Mouse (Mus musculus) liver, embryonic 12.5 days (tissue): ENCODE results near the gene Tjp3. TPM values are rescaled to one million over a fixed set of nuclear protein-coding genes. Genes with fewer than 3 reads are reported as not detected.
"Not testable (repeated sequence)": the region's sequence is repeated elsewhere in the genome, so short reads cannot be mapped to it uniquely, and the experiment has no call there.

Source experiments
- ATAC-seq: fragments of 200-750 bp; cut with Nextera tagmentation; 2 replicates; pipeline ENCODE4 v1.8.0; 2017; ENCODE audit warnings: moderate number of reproducible peaks, mild to moderate bottlenecking, moderate library complexity
- H3K27ac ChIP-seq: fragments of 300-500 bp; sonication (generic); 2 replicates; pipeline ENCODE4 v1.5.1; 2016; ENCODE audit warnings: mild to moderate bottlenecking
- H3K27me3 ChIP-seq: fragments of 300-500 bp; sonication (generic); replicated peaks from 2 replicates; pipeline ENCODE4 v1.6.1; 2016; ENCODE audit warnings: mild to moderate bottlenecking, moderate library complexity
- H3K36me3 ChIP-seq: fragments of 300-500 bp; sonication (generic); 2 replicates; pipeline ENCODE4 v1.6.1; 2016; ENCODE audit warnings: mild to moderate bottlenecking, moderate library complexity
- H3K4me1 ChIP-seq: fragments of 300-500 bp; sonication (generic); 2 replicates; pipeline ENCODE4 v1.6.1; 2016
- H3K4me2 ChIP-seq: fragments of 300-500 bp; sonication (generic); 2 replicates; pipeline ENCODE4 v1.6.1; 2016; ENCODE audit warnings: mild to moderate bottlenecking, moderate library complexity
- H3K4me3 ChIP-seq: fragments of 300-500 bp; sonication (generic); 2 replicates; pipeline ENCODE4 v1.5.1; 2016; ENCODE audit warnings: mild to moderate bottlenecking, moderate library complexity
- H3K9ac ChIP-seq: fragments of 300-500 bp; sonication (generic); 2 replicates; pipeline ENCODE4 v1.6.1; 2016; ENCODE audit warnings: mild to moderate bottlenecking, moderate library complexity
- H3K9me3 ChIP-seq: fragments of 300-500 bp; sonication (generic); replicated peaks from 2 replicates; pipeline ENCODE4 v1.6.1; 2016; ENCODE audit warnings: mild to moderate bottlenecking, moderate library complexity
- WGBS: fragments of 180-500 bp; shearing (Covaris S2); methylation state at CpG from one replicate; pipeline ENCODE4 v1.1.7; 2016; ENCODE audit not compliant: insufficient replicate concordance; 5-methylcytosine and 5-hydroxymethylcytosine counted together
- polyA plus RNA-seq: library from polyadenylated mRNA; unstranded; fragments of >200 nt; fragmentation: Nextera tagmentation; extraction: Ambion mirVana; gene quantifications from 2 replicates; pipeline ENCODE4 v1.2.1, GENCODE M21; 2016

Tjp3 gene
- polyA plus RNA-seq, 1 experiment from 2014 or later: 1.1 TPM

DNA sequence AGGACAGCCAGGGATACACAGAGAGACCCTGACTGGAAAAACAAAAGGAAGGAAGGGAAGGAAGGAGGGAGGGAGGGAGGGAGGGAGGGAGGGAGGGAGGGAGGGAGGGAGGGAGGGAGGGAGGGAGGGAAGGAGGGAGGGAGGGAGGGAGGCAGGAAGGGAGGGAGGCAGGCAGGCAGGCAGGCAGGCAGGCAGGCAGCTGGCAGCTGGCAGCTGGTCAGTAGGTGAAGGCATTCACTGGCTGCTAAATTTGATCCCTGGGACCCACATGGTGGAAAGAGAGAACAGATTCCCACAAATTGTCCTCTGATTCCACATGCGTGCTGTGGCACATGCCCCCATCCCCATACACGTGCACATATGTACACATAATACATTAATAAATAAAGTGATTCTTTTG lies 52.8 kb downstream of the Tjp3 start:
- 58% methylated on average over 2 of the region's 2 CpGs for WGBS
- Histone ChIP-seq H3K27ac (no peak overlapping the region), H3K4me2 (no peak overlapping the region), H3K4me1 (peaks cover 11% of the 10 kb centered on the region; the same call in 1 of the 2 replicates), H3K9me3 (no peaks in the 10 kb centered on the region), H3K27me3 (peaks cover 92% of the 10 kb centered on the region), H3K4me3 (no peak overlapping the region), H3K9ac (no peak overlapping the region), H3K36me3 (no peaks in the 10 kb centered on the region)
- ATAC-seq: no peak

DNA sequence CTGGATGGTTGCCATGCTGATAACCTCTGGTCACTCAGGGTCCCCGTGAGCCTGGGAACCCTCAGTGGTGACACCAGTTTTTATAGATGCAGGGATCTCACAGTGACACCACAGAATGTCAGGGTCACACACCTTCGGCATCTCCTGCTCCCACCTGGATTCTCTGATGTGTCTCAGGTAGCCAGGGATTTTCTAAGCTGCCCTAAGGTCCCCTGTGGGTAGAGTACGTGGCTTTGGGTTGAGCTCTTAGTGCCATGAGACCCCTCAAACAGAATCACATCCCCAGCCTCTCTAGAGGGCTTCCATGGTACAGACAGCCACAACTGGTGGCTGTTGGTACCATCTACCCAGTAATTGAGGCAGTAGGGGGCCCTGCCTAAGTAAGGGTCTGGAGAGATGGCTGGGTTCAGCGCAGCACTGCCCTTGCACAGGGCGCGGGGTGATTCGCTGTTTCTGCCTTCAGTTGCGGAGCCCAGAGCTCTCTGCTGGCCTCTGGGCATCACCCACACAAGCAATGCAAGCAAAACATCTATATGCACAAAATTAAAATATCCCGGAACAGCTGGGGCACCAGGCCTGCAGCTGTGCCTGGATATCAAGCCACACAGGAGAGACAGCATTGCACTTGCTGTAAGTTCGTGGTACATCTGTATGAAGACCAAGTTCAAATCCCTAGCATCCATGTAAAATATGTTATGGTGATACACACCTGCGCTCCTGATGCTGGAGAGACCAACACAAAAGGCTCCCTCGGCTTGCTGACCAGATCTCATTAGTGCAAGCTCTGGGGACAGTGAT lies 54.7 kb downstream of the Tjp3 start:
- no peaks in the 10 kb centered on the region for H3K9me3 ChIP-seq
- ATAC-seq: no peak
- H3K27me3 ChIP-seq: peaks cover 84% of the 10 kb centered on the region
- peaks cover 24% of the 10 kb centered on the region for H3K4me1 ChIP-seq
- H3K27ac ChIP-seq: no peak overlapping the region
- H3K4me2 ChIP-seq: no peak overlapping the region
- no peak overlapping the region for H3K4me3 ChIP-seq
- WGBS: 70% methylated on average over 12 of the region's 12 CpGs
- H3K9ac ChIP-seq: no peak overlapping the region
- no peaks in the 10 kb centered on the region for H3K36me3 ChIP-seq

DNA sequence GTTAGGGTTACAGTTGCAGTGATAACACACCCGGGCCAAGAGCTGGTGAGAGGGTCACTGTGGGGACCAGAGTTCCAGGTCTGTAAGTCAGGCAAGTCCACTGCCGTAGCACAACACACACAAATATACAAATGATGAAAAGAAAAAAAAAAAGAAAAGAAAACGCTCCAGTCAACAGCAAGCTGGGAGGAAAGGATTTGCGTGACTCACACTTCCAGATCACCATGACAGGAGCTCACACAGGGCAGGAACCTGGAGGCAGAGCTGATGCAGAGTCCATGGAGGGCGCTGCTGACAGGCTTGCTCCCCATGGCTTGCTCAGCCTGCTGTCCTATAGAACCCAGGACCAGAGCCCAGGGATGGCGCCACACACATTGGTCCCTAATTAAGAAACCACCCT lies 57.2 kb downstream of the Tjp3 start:
- H3K36me3 ChIP-seq: no peaks in the 10 kb centered on the region
- peaks cover 24% of the 10 kb centered on the region for H3K4me1 ChIP-seq
- no peak for ATAC-seq
- no peak overlapping the region for H3K4me3 ChIP-seq
- no peak overlapping the region for H3K9ac ChIP-seq
- H3K4me2 ChIP-seq: no peak overlapping the region
- no peak overlapping the region; the same call in 1 of the 2 replicates for H3K27ac ChIP-seq
- 62% methylated on average over 6 of the region's 6 CpGs for WGBS
- H3K9me3 ChIP-seq: no peaks in the 10 kb centered on the region
- H3K27me3 ChIP-seq: peaks cover 84% of the 10 kb centered on the region

DNA sequence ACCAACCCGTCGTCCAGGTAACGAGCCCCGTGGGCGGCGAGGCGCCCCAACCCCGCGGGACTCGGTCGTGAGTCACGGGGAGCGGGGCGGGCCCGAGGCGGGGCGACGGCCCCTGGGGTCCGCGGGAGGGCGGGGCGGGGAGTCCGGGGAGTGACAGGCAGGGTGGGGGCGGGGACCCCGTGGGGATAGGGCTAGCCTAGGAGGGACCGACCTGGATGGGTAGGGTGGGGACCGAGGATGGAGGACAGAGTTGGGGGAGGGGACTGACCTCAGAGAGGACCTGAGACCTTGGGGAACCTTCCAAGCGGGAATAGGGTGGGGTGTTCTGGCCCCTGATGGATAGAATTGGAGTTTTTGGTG lies 58.2 kb downstream of the Tjp3 start:
- Histone ChIP-seq H3K9ac (peak overlapping the region; percentile 79), H3K4me3 (peak overlapping the region; percentile 73), H3K4me1 (peaks cover 24% of the 10 kb centered on the region), H3K27me3 (peaks cover 84% of the 10 kb centered on the region), H3K4me2 (peak overlapping the region; percentile 93), H3K9me3 (no peaks in the 10 kb centered on the region), H3K27ac (peak overlapping the region; percentile 65), H3K36me3 (no peaks in the 10 kb centered on the region)
- peak; percentile 62 for ATAC-seq
- 3% methylated on average over 28 of the region's 28 CpGs for WGBS

DNA sequence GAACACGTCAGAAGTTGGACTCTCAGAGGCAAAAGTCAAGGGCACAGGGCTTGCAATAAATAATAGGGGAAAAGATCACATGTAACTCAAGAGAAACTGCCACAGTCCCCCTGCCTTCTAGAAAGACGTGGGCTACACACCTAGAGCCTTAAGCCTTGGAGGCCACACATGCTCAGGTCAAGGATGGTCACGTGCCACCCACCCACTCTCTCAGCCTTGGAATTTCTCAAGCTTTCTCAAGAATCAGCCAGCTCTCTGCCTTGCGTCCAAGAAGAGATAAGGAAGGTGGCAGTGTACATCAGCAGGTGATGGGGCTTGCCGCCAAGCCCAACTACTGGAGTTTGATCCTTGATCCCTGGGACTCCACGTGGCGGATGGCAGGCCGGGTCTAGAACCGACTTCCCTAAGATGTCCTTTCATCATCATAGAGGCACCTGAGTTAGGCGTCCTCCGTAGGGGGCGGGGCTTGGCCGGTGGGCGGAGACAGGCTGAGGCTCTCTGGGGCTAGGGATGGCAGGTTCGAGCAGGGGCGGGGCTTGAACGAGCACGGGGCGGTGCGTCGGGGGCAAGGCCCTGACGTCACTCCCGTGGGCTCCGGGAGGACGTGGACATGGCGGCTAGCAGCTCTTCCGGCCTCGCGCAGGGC lies 58.7 kb downstream of the Tjp3 start, which contains the start of gene Zfr2:
TSS of gene Zfr2 (plus strand) at position 576 of the 646 bp plus-strand sequence.
- peak within 1 kb of the TSS; percentile 65 for H3K27ac ChIP-seq
- peak; percentile 80 for ATAC-seq
- peak within 1 kb of the TSS; percentile 93 for H3K4me2 ChIP-seq
- peaks cover 84% of the 10 kb centered on the region for H3K27me3 ChIP-seq
- H3K4me1 ChIP-seq: peaks cover 24% of the 10 kb centered on the region
- H3K36me3 ChIP-seq: no peaks in the 10 kb centered on the region
- H3K9ac ChIP-seq: peak within 1 kb of the TSS; percentile 79
- 8% methylated on average over 29 of the region's 29 CpGs for WGBS
- peak within 1 kb of the TSS; percentile 73 for H3K4me3 ChIP-seq
- no peaks in the 10 kb centered on the region for H3K9me3 ChIP-seq

DNA sequence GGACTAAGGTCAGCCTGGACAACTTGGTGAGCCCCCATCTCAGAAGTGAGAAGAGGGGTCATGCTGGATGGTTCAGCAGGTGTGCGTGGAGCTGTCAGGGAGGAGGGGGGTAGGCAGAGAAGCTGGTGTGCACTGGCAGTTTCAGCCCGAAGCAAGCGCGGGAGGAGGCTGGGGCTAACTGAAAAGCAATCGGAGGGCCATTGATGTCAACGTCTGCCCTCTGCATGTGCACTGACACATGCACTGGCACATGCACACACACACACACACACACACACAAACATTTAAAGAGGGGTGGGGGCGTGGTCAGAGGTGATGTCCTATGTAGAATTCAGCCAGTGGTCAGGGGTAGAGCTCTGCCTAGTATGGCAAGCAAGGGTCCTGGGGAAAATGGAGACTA lies 59.9 kb downstream of the Tjp3 start:
- H3K4me1 ChIP-seq: peaks cover 24% of the 10 kb centered on the region
- no peak overlapping the region for H3K4me2 ChIP-seq
- H3K4me3 ChIP-seq: no peak overlapping the region
- H3K27ac ChIP-seq: no peak overlapping the region
- no peaks in the 10 kb centered on the region for H3K9me3 ChIP-seq
- H3K27me3 ChIP-seq: peaks cover 75% of the 10 kb centered on the region
- no peak overlapping the region for H3K9ac ChIP-seq
- no peaks in the 10 kb centered on the region for H3K36me3 ChIP-seq
- 36% methylated on average over 7 of the region's 7 CpGs for WGBS
- no peak for ATAC-seq

DNA sequence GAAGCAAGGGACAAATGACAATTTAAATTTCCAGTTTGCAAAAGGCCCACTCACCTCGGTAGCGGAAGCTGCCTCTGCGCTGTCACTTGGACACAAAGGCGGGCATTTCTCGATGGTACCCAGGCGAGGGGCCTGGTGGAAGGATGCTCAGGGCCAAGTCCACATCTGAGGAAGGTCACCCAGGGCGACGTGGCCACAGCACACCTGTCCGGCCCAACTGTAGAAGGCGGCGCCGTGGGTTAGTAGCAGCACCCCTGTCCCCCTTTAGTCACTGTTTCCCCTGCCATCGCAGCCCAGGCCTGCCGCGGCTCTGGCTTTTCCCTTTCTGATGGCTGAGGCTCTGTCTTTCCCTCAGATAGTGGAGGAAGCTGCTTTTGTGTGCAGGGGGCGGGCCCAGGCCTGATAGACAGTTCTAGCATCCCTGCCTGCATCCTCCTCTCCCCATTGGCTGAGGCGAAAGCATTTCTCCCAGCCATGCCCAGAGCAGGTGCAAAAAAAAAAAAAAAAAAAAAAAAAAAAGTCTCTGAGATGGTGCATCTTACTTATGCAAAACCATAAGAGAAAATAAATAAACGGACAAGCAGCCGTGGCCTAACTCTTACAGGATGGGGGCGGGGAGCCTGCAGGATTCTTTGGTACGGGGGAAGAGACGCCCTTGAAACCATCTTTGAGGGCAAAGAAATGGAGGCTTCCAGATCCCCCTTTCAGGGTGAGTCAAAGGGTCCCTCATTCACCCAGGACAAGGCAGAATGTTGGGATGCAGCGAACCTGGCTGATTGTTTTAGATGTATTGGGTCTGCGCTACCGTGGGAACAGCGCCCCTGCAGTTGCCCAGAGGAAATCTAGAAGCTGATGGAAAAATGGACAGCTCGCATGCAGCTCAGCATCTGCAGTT lies 60.7 kb downstream of the Tjp3 start, which contains the start of gene Atcay:
TSS of gene Atcay (minus strand) at position 396 of the 895 bp plus-strand sequence.
- WGBS: 19% methylated on average over 27 of the region's 27 CpGs
- H3K4me2 ChIP-seq: no peak within 1 kb of the TSS

DNA sequence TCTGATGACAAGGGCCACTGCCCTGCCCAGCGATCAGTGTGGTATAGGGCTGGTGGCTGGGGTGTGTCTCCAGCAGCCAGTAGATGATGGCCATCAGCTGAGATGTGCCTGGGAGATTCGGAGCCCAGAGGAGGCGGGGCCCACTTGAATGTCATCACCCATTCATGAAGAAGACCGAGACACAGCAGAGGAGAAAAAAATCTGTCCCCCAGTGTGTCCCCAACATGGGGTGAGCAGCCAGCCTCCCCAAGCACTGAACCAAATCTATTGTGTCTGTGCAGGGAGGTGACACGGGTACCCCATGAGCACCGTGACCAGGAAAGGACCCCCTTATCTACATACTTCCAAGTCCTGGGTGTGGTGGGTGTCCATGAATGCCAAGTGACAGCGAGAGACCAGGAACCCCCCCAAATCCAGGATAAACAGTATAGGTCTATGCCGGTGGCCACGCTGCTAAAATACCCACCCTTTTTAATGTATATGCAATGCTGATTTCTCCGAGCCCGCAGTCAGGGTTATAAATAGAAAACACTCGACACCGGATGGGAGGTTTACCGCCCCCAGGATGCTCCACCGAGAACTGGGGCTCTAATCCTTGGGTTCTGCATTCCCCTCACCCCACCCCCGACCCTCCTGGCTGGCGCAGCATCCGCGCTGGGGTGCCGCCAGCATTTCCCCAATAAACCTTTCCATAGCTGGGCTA lies 61.5 kb downstream of the Tjp3 start:
- ATAC-seq: no peak
- Histone ChIP-seq H3K36me3 (no peaks in the 10 kb centered on the region), H3K27me3 (peaks cover 65% of the 10 kb centered on the region), H3K4me1 (peaks cover 24% of the 10 kb centered on the region), H3K9me3 (no peaks in the 10 kb centered on the region), H3K9ac (no peak overlapping the region), H3K27ac (no peak overlapping the region), H3K4me2 (no peak overlapping the region), H3K4me3 (no peak overlapping the region)
- 8% methylated on average over 20 of the region's 20 CpGs for WGBS

More for the DNA sequence above, 60.7 kb downstream of the Tjp3 start, which contains the start of gene Atcay:
- H3K27me3 ChIP-seq: peaks cover 71% of the 10 kb centered on the region
- H3K27ac ChIP-seq: no peak within 1 kb of the TSS
- no peak for ATAC-seq
- peaks cover 24% of the 10 kb centered on the region for H3K4me1 ChIP-seq
- H3K36me3 ChIP-seq: no peaks in the 10 kb centered on the region
- no peak within 1 kb of the TSS for H3K9ac ChIP-seq
- H3K4me3 ChIP-seq: no peak within 1 kb of the TSS
- no peaks in the 10 kb centered on the region for H3K9me3 ChIP-seq

DNA sequence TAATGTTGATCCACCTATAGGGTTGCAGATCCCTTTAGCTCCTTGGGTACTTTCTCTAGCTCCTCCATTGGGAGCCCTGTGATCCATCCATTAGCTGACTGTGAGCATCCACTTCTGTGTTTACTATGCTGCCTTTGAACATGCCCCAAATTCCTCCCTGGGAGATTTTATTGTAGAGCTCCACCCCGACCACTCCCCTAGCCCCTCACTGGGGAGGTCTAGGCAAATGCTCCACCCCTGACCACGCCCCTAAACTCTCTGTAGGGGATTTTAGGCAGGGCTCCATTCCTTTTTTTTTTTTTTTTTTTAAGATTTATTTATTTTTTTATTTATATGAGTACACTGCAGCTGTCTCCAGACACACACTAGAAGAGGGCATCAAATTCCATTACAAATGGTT lies 67.7 kb downstream of the Tjp3 start:
- not testable (repeated sequence) for H3K27ac ChIP-seq, H3K9ac ChIP-seq, H3K9me3 ChIP-seq, H3K36me3 ChIP-seq, H3K4me3 ChIP-seq, H3K4me2 ChIP-seq, H3K4me1 ChIP-seq, ATAC-seq
- WGBS: 34% methylated on average over 2 of the region's 2 CpGs
- peaks cover 36% of the 10 kb centered on the region for H3K27me3 ChIP-seq
